Mouse (Mus musculus) erythroblast, embryonic 14.5 days (primary cell): ENCODE data around the gene Umad1.

Experiments
- GATA1 ChIP-seq: IDR thresholded peaks from 2 replicates; pipeline ENCODE4 v1.6.1; 2012; ENCODE audit warnings: low read length, inconsistent platforms, mixed read lengths
- TAL1 ChIP-seq: IDR thresholded peaks from 3 replicates; pipeline ENCODE4 v1.6.1; 2012; ENCODE audit warnings: low read length, inconsistent platforms, mixed read lengths

DNA sequence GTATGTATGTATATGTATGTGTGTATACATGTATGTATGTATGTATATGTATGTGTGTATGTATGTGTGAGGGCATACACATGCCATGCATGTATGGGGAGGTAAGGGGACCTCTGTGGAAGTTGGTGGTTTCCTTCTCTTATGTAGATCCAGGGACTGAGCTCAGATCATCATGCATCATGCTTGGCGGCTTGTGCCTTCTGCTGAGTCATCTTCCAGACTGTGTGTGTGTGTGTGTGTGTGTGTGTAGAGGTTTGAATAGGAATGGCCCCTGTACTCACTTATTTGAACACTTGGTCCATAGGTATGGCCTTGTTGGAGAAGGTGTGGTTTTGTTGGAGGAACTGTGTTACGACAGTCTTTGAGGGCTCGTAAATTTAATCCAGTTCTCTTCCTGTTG, 27.1 kb downstream of the Umad1 start:
- TF ChIP-seq GATA1 (no peak), TAL1 (no peak)
